Comparison of ENCODE assay signal across 10 mouse cellular contexts in genomic region chr8:10865415-10865821, GRCm38 (mm10).
DNase-seq lines count a peak whose midpoint lies in the region; ATAC-seq and TF ChIP-seq lines count a peak whose summit lies in the region.
"Had no signal": no experiment of that assay in that cellular context is flagged by ENCODE, and none has a peak within 500 bp of the region (broad histone marks: within the 10 kb centered on the region; RNA-seq: fewer than 3 reads in every experiment).

No protein-coding gene starts in this region.

- H3K9me3 ChIP-seq in hindbrain, embryonic 11.5 days (ENCODE audit: control insufficient read depth, low read length) = no peaks in the 10 kb centered on the region
- no peaks in the 10 kb centered on the region for H3K9me3 ChIP-seq in liver, embryonic 13.5 days (replicated peaks)

- H3K4me2 ChIP-seq in hindbrain, embryonic 11.5 days (replicated peaks; ENCODE audit: low read depth, low read length) = no peak overlapping the region
- 0 out of 2 replicates have a peak overlapping the region, but pooled peaks have one; percentile 24 for H3K4me2 ChIP-seq in liver, embryonic 13.5 days

- H3K27ac ChIP-seq in hindbrain, embryonic 11.5 days (ENCODE audit: low read depth, low read length) = no peak overlapping the region
- peak overlapping the region; percentile 76 for H3K27ac ChIP-seq in liver, embryonic 13.5 days
- H3K27ac ChIP-seq in cerebellum, adult 2 months (ENCODE audit: insufficient read depth, low read length) = no peak overlapping the region
- H3K27ac ChIP-seq: macrophage had no signal

- 35% methylated on average over 8 of the region's 8 CpGs for WGBS in hindbrain, embryonic 11.5 days
- 40% methylated on average over 8 of the region's 8 CpGs for WGBS in liver, embryonic 13.5 days (ENCODE audit: insufficient replicate concordance)
- WGBS in cerebellum, adult 2 months = 55% methylated on average over 8 of the region's 8 CpGs

- no peaks in the 10 kb centered on the region for H3K4me1 ChIP-seq in hindbrain, embryonic 11.5 days (replicated peaks; ENCODE audit: control insufficient read depth, insufficient read depth, low read length)
- peaks cover 26% of the 10 kb centered on the region for H3K4me1 ChIP-seq in liver, embryonic 13.5 days (replicated peaks)
- H3K4me1 ChIP-seq in cerebellum, adult 2 months (ENCODE audit: control insufficient read depth, insufficient read depth, low read length) = no peaks in the 10 kb centered on the region

- no peak for ATAC-seq in hindbrain, embryonic 11.5 days (ENCODE audit: low FRiP score)
- no peak for ATAC-seq in liver, embryonic 13.5 days (ENCODE audit: low read depth)

- DNase-seq in 3134 (ENCODE audit: extremely low read depth, insufficient read length, low spot score) = peak; percentile 39
- peak; percentile 41 for DNase-seq in NIH3T3 (ENCODE audit: low read depth)
- DNase-seq in hindbrain, embryonic 11.5 days (ENCODE audit: low spot score) = peak; percentile 20
- no peak for DNase-seq in liver, embryonic 13.5 days
- DNase-seq in cerebellum, adult 2 months = no peak
- no peak for DNase-seq in cerebellum, adult 9-10 months
- DNase-seq in adrenal gland, postnatal 4 days (ENCODE audit: low spot score in 2 of 2) = no peak
- no peak for DNase-seq in heart, adult 9 months (ENCODE audit: low spot score in 2 of 2)
- DNase-seq: heart, postnatal 4 days had no signal

- no peak for TF ChIP-seq POLR2A in cerebellum, adult 2 months (IDR thresholded peaks at IDR 0.05; ENCODE audit: borderline replicate concordance, insufficient read depth, low read length)

- H3K9ac ChIP-seq in hindbrain, embryonic 11.5 days (ENCODE audit: low read depth, low read length) = no peak overlapping the region
- H3K9ac ChIP-seq in liver, embryonic 13.5 days = no peak overlapping the region; the same call in 1 of the 2 replicates

- no peak overlapping the region for H3K4me3 ChIP-seq in hindbrain, embryonic 11.5 days (ENCODE audit: low read depth, low read length)
- no peak overlapping the region for H3K4me3 ChIP-seq in liver, embryonic 13.5 days (replicated peaks)
- no peak overlapping the region for H3K4me3 ChIP-seq in cerebellum, adult 2 months (replicated peaks; ENCODE audit: insufficient read depth, low read depth, low read length)

- no peaks in the 10 kb centered on the region for H3K27me3 ChIP-seq in hindbrain, embryonic 11.5 days (ENCODE audit: control insufficient read depth, insufficient read depth, low read length)
- H3K27me3 ChIP-seq in liver, embryonic 13.5 days = peaks cover 13% of the 10 kb centered on the region; the same call in 1 of the 2 replicates
- H3K27me3 ChIP-seq in cerebellum, adult 2 months (ENCODE audit: control insufficient read depth, insufficient read depth, low read length) = no peaks in the 10 kb centered on the region; the same call in 1 of the 2 replicates

- TF ChIP-seq CTCF in cerebellum, adult 2 months (IDR thresholded peaks at IDR 0.05; ENCODE audit: borderline replicate concordance, insufficient read depth, low read depth, low read length) = no peak

- H3K36me3 ChIP-seq in hindbrain, embryonic 11.5 days (ENCODE audit: control insufficient read depth, insufficient read depth, low read length) = no peaks in the 10 kb centered on the region
- no peaks in the 10 kb centered on the region for H3K36me3 ChIP-seq in liver, embryonic 13.5 days

Comparison
In these comparisons a context has a peak if more than half of its experiments do, and no peak if none do; other contexts are left out.
1. DNase-seq: peak in 3134 (single experiment), NIH3T3 (single experiment) and hindbrain, embryonic 11.5 days (single experiment); none in liver, embryonic 13.5 days (single experiment), cerebellum, adult 2 months (0 of 2), cerebellum, adult 9-10 months (single experiment), adrenal gland, postnatal 4 days (0 of 2) and heart, adult 9 months (0 of 2).